Mouse (Mus musculus): ENCODE measurements around the gene Cdc45. TPM values are rescaled to one million over a fixed set of nuclear protein-coding genes. Genes with fewer than 3 reads are reported as not detected.

The Cdc45 gene
- total RNA-seq, 4 experiments from 2014 or later, result 1.4 to 3.1 (median 1.8) TPM

DNA sequence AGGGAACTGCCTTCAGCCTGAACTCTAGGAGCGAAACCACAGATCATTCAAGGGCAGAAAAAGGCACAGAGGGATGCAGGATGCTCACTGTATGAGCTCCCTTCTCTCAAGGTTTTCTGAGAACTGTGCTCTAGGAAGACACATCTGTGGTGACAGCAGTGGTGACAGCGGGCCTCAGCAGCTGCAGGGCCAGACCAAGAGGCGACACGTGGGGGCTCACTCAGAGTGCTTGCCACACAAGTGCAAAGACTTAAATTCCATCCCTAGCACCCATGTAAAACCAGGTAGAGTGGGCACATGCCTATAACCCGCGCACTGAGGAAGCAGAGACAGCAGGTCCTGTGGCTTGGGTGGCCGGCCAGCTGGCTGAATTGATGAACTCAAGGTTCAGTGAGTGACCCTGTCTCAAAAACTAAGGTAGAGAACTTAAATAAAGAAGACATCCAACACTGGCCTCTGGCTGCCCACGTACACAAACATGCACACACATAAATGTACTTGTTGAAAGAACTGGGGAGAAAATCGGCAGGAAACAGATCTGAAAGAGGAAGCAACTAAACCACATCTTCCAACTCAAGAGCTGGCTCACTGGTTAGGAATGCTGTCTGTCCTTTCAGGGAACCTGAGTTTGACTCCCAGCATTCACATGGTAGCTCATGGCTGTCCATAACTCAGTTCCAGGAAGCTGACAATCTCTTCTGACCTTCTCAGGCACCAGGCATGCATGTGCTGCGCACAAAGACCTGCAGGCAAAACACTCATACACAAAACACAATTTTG is 23.0 kb downstream of the Cdc45 start:
- no peak for DNase-seq (ENCODE audit: low spot score in 2 of 2)

DNA sequence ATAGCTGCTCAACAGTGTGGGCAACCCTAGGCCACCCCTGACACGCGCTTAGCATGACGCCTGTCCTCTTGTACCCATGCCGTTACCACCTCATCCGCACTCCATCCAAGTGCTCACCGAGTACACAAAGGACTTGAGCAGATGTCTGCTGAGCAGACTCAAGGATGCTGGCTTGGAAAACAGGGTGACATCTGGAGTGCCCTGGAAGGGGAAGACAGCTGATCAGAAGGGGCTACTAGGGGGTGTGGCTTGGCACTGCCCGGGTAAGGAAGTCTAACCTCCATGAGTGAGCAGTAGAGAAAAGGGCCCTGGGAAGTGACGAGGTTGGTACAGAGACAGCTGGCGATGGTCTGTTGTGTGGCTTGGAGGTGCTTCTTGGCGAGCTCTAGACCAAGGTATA is 25.1 kb downstream of the Cdc45 start:
- no peak for DNase-seq (ENCODE audit: low spot score in 2 of 2)

DNA sequence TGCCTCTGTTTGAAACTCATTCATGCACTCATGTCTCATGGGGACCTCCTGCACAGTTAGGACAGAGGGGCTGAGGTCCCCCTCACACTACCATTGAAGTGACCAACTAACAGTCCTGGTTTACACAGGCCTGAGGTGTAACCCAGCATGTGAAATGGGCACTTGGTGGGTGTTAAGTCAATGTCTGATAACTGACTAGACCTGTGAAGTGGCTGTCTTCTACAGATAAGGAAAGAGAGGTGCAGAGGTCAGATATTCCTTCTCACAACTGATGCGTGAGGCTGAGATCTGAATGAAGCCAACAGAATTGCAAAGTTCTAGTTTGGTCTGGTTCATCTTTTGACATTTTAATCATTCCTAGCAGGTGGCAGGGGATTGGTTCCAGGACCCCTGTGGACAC is 26.3 kb downstream of the Cdc45 start:
- no peak for DNase-seq (ENCODE audit: low spot score in 2 of 2)

DNA sequence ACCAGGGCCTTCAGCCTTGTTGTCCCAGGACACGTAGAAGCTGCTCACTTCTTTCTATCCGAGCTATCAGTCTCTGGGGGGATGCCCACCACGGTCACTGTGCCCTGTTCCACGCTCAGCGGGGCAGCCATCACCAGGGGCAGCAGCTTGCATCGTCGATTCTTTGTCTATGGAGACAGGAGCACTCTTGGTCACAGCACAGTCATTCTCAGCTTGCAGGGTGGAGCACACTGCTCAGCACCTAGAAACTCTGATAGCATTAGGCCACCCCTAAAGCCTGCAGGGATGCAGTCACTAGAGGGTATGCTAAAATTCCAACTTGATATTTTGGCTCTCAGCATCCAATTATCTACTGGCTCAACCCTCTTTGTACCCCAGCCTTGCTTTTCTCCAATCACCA is 26.8 kb downstream of the Cdc45 start:
- no peak for DNase-seq (ENCODE audit: low spot score in 2 of 2)

DNA sequence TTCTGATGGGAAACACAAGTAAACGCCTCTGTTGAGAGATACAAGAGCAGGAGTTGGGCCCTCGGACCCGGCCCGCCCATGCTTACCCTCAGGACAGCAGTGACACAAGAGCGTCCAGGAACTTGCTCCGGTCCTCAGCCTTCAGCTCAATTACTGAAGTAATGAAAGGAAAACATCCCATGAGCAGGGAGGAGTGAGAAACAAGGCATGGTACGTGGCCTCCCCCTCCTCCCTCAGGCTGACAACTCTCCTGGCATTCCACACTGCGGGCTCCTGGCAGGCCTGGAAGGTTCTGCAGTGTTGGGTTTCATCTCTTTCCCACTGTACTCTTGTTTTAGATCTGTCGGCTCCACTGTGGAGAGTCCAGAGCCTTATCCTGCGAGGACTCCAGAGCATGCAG is 30.0 kb downstream of the Cdc45 start:
- no peak for DNase-seq (ENCODE audit: low spot score in 2 of 2)

DNA sequence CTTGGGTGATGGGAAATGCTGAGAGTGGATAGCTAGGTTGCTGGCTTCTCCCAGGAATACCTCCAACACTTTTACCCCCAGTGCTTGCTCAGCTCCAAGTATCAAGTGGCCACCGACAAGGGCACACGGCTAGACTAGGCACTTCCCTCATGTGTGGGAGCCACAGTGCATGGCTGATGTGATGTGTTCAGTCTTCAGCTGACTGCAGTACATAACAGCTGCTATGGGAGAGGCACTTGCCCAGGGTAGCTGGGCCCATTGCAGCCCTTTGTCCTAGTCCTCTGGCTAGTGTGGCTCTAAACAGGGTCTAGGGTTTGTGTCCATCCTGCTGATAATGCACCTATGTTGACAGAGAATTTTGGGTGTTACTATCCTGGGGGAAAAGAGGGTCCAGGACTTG is 33.3 kb downstream of the Cdc45 start:
- DNase-seq (ENCODE audit: low spot score in 2 of 2), result no peak

DNA sequence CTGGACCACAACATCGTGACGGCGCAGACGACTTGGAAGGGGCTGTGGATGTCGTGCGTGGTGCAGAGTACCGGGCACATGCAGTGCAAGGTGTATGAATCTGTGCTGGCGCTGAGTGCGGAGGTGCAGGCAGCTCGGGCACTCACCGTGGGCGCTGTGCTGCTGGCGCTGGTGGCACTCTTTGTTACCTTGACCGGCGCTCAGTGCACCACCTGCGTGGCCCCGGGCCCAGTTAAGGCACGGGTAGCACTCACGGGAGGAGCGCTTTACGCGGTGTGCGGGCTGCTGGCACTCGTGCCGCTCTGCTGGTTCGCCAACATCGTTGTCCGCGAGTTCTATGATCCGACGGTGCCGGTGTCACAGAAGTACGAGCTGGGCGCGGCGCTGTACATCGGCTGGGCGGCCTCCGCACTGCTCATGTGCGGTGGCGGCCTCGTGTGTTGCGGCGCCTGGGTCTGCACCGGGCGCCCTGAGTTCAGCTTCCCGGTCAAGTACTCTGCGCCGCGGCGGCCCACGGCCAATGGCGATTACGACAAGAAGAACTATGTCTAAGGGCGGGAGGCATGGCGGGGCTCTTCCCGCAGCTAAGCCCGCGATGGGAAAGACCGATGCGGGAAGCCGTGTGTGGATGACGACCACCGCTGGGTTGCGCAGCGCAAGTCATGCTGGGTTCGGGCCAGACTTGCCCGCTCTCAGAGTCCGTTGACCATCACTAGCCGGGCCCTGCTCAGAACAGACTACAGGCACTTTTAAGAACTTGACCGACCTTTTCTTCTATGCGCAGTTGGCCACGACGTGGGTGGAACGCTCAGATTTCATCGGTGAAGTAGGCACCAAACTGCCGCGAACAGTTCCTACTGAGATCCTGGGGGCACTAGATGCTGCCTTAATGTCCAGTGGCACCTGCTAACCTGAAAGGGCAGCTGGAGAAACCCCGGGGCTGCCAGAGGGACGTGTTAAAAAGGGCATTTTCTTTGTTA is 34.4 kb downstream of the Cdc45 start:
- DNase-seq (ENCODE audit: low spot score in 2 of 2), result no peak

DNA sequence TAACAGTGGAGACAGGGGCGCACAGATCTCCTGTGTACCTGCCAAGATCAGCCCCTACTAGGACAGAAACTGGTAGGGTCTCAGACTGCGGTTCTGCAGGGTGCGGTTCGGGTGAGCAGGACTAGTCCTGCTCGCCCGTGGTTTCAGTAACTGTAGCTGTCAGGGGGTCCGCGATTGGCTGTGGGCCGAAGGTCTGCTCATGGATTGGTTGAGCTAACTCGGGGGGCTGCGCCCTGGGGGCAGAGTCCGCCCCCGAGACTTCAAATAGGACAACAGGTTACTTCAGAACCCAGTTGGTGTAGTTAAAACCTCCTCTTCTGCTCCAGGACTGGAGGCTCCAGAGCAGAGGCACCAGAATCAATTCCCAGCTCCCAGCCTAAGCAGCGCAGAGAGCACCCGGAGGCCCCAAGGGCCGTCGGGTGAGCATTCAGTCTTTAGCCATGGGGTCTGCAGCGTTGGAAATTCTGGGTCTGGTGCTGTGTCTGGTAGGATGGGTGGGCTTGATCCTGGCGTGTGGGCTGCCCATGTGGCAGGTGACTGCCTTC is 35.2 kb downstream of the Cdc45 start, which contains the start of gene Cldn5:
Gene Cldn5, plus strand, starts transcription at position 292 of the 545 bp plus-strand sequence.
- DNase-seq (ENCODE audit: low spot score in 2 of 2), result no peak

DNA sequence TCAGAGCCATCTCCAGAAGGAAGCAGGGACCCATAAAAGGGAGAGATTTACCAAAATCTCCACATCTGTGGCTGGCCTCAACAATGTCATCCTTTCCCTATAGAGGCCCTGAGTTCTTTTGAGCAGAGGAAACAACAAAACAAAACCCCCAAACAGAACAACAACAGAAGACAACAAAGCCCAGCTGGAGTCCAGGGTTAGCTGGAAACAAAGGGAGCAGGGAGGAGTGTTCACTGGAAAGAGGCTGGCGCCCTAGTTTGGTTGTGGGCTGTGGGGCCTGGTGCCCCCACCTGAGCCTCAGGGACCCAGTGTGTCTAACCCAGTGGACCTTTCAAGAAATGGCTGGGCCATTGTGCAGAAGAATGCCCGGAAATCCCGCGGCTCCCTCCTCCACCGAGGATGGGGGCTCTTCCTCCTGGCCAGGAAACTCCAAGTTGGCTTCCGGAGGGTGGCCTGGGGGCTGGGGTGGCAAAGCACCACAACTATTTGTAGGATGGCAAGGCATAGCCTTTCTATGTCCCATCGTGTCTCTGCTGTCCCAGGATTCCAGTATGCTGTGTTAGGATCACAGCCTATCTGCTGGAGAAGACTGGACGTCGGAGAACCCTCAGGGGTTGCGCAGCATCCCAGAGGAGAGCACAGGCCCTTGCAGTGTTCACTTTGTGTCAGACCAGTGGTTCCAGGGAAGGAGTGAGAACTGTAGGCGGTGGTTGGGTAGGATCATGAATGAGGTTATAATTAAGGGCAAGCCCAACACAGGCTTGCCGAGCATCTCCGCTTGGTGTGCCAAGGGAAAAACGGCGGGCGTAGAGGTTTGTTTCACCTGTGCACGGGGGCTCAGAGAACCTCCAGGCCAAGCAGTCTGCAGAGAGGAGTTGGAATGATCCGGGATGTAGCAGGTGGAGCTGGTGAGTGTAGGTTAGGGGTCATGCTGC is 35.9 kb downstream of the Cdc45 start:
- DNase-seq (ENCODE audit: low spot score in 2 of 2), result no peak

DNA sequence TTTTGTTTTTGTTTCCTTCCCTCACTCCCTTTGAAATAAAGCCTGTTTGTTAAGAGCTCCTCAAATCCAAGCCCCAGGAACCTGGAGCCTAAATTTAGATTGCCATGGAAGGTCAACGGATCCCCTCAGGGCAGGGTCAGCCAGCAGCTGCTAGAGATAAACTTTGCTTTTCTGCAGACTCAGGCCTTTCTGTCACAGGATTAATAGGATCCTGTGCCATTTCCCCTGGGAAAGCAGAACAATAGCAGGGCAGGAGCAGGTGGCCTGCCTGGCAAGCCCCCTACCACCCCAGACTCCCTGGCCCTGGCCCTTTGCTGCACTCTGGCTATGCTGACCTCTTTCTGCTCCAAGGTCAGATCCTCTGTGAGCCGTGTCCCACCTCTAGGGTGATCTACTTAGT is 37.9 kb downstream of the Cdc45 start:
- DNase-seq (ENCODE audit: low spot score in 2 of 2), result no peak

DNA sequence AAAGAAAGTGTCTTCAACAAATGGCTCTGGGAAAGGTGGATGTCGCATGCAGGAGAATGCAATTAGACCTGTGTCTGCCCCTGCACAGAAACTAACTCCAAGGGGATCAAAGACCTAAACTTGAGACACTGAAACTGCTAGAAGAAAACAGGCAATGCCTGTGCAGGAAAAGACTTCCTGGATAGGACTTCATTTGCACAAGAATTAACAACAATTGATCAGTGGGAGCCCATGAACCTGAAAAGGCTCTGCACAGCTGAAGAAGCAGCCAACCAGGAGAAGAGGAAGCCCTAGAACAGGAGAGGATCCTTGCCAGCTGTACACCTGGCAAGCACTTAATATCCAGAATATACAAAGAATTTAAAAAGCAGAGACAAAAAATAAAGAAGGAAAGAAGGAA is 42.3 kb downstream of the Cdc45 start:
- no peak for DNase-seq (ENCODE audit: low spot score in 2 of 2)

DNA sequence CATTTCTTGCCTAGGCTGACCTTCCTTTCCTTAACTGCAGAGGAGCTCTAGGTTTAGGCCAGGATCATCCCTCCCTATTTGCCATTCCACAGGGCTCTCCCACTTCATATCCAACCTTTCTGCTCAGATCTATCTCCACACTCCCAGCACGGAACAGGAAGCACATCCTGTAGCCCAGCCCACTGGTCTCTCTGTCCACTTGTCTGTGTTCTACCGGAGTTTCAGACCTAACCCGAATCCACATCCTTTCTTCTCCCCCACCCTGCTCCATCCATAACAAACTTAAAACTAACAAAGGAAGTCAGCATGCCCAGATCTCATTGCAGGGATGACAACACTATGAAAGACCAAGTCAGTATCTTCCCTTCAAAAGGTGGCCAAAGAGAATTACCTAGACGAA is 45.4 kb downstream of the Cdc45 start:
- no peak for DNase-seq (ENCODE audit: low spot score in 2 of 2)

DNA sequence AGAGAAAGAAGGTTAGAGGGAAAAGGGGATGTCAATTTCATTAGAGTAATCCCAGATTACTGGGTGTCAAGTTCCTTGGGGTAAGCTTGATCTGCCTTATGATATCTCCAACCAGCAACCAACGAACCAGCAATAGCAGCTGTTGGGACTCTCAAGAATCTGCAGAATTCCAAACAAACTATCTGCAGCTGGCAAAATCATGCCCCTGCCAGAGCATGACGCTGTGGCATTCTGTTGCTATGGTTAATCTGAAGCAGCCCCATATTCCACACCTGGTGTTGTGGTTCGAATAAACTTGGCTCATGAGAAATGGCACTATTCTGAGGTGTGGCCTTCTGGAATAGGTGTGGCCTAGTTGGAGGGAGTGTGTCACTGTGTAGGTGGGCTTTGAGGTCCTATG is 48.8 kb downstream of the Cdc45 start:
- DNase-seq (ENCODE audit: low spot score in 2 of 2), result no peak

DNA sequence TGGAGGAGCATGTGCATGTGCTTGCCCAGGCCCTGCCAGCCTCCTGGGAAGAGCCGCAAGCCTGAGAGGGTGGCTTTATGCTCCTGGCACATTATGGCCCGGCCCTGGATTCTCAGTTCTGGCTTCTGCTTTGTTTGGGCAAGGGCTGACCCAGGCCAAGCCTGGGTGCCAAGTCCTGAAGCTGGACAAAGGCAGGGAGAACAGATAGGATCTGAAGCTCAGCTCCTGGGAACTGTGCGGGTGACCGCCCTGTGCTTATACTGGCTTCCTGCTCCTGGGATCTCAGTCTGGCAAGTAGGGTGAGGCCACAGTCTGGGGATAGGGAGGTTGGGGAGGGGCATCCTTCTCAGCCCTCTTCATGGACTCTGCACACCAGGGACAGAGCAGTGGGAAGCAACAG is 50.1 kb downstream of the Cdc45 start:
- no peak for DNase-seq (ENCODE audit: low spot score in 2 of 2)

DNA sequence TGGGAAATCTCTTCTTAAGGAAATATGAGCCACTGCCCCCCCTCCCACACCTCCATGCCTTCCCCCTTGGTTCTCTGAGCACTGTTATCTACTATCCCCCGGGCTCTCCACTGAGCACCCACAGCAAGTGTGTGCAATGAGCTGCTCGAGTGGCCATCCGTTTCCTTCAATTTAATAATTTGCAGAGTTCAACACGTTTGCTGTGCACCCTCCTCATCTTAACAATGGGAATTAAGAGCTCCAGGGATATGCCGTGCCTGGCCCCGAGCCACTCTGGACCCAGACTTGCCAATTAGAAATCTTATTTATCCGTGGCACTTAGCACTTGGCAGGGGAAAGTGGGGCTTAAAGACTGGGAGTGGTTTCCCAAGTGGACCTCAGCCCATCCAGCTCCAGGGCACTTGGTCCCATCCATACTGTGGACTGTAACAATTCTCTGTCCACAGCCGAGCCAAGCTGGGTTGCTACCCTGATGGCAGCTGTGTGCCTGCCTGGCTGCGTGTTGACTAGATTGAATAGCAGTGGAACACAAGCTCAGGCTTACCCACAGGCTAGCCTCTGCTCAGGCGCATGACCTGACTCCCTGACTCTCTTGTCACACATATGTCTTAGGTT is 59.8 kb downstream of the Cdc45 start:
- DNase-seq (ENCODE audit: low spot score in 2 of 2), result no peak

DNA sequence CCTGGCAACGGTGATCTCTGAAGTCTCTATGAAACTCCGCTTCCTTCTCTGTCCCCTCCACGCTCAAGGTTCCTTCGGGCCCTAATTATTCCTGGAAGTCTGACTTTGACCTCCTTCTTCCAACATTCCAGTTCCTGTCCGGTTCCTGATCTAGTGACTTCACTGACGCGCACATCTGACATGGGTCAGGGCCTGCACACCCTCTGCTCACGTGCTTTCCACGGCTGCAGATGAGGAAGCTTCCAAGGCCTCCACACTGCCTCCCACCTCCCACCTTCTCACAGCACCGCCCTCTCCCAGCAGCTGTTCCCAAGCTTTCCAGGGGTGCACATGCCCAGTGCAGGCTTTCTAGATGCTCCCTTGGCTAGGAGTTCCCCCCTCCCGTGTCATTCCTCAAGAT is 60.7 kb downstream of the Cdc45 start:
- DNase-seq (ENCODE audit: low spot score in 2 of 2), result no peak

DNA sequence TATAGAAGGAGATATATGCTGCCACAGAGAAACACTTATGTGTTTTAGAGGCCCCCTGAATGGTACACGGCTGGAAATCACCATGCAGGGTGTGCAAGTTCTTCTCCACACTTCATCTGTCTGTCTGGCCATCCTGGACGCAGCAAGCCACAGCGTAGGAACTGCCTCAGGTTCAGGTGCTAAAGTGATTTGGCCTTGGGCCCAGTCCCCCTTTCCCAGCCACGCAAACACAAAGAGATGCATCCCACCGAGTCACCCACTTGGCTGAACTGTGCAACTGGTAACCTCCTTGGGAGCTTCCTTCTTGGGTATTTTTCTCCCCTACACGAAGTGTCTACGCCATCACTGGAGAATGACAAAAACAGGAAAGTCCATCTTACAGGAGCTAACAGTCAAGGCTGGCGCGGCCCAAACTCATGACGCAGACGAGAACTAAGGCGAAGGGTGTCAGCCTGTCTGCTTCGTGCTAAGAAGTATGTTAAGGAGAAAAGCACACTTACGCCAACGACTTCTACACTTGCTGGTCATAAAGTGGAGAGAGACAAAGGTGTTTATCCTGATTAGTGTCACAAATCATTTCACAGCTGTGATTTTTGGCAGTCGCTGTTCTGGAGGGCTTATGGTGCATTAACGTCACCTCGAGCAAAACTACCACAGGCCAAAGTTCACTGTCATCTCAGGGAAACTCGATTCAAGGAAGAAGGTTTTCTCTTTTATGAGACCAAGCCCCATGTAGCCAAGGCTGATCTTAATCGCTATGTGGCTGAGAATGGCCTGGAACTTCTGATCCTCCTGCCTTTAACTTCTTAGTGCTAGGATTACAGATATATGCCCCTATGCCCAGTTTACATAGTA is 65.3 kb downstream of the Cdc45 start:
- no peak for DNase-seq (ENCODE audit: low spot score in 2 of 2)

DNA sequence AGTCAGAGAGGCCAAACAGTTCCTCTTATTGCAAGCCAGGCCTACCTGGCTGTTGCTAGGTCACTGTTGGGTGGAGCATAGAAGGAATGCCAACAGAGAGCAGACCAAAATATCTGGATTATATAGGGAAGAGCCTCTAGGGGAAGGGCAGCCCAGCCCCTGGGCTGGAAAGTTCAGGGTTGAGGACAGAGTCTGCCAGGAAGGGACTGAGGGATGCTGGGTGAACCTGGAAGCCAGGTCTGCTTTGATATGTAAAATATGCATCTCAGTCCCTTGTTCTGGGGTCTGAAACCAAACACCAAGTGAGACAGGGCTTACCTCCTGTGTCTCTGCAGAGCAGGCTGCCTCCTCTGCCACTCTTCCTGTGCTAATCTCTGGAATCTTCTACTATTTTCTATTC is 73.5 kb downstream of the Cdc45 start:
- DNase-seq (ENCODE audit: low spot score in 2 of 2), result no peak

DNA sequence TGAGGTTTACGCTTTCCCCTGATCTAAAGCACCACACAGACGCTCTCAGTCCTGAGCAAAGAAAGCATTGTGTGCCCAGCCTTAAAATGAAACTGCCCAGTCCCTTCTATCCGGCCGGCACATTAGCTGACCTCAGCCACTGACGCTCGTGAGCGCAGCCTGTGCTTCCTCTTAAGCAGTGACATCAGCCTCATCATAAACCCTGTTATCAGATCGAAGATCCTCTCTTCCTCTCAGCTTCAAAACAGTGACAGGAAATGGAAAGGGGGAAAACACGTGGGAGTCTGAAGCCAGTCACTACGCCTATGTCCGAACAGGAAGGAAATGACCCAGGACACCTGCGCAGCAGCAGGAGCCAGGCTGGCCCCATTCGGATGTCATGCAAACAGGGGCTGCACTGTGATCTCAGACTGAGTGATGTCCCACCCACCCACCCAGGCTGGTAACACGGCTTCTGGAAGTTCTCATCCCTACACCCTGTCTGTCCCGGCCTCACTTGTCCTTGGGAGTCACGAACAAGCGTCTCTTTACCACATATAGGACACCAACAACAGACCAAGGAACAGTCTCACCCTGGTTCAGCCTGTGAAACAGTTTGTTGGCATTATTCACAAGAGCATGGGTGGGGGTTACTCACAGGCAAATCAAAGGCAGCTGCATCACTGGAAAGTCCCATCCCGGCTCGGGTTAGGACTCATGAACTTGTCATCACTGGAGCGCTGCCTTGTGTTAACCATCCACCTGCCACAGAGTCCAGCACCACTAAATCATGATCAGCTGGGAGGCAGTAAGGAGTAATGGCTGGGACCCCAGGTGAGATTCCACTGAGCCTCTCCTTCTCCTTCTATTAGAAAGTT is 78.5 kb downstream of the Cdc45 start:
- no peak for DNase-seq (ENCODE audit: low spot score in 2 of 2)

All from gastrocnemius, adult 8-10 months (tissue).